ENCODE assay signal across 8 mouse cellular contexts in genomic region chr6:51467649-51468048, GRCm38 (mm10). TPM values are rescaled to one million over a fixed set of nuclear protein-coding genes. Genes with fewer than 3 reads are reported as not detected.
A peak's percentile ranks its signal among the peaks of the same experiment; 100 is the strongest.
DNase-seq lines count a peak whose midpoint lies in the region; TF ChIP-seq lines count a peak whose summit lies in the region.

No protein-coding gene starts in this region.

- H3K4me3 ChIP-seq in heart, adult 2 months, result peak overlapping the region; percentile 71
- H3K4me3 ChIP-seq in ES-Bruce4 (ENCODE audit: low read depth, low read length), result peak overlapping the region; percentile 70; the same call in 1 of the 2 replicates
- peak overlapping the region; percentile 95 for H3K4me3 ChIP-seq in hindbrain, embryonic 10.5 days
- H3K4me3 ChIP-seq in midbrain, embryonic 10.5 days, result peak overlapping the region; percentile 97

- 0% methylated on average over 2 of the region's 2 CpGs for WGBS in heart, adult 2 months
- 2% methylated on average over 2 of the region's 2 CpGs for WGBS in hindbrain, embryonic 10.5 days
- 2% methylated on average over 2 of the region's 2 CpGs for WGBS in midbrain, embryonic 10.5 days

- no peaks in the 10 kb centered on the region for H3K9me3 ChIP-seq in ES-Bruce4 (replicated peaks; ENCODE audit: control insufficient read depth, insufficient read depth, low read length, poor library complexity, severe bottlenecking)
- H3K9me3 ChIP-seq in hindbrain, embryonic 10.5 days, result no peaks in the 10 kb centered on the region
- H3K9me3 ChIP-seq in midbrain, embryonic 10.5 days (replicated peaks), result no peaks in the 10 kb centered on the region

- TF ChIP-seq CTCF in heart, adult 2 months (IDR thresholded peaks at IDR 0.05), result peak; percentile 70
- no peak for TF ChIP-seq CTCF in ES-Bruce4 (IDR thresholded peaks at IDR 0.05; ENCODE audit: low read depth, low read length)

- peaks cover 8% of the 10 kb centered on the region for H3K4me1 ChIP-seq in heart, adult 2 months (ENCODE audit: control insufficient read depth, insufficient read depth, low read length)
- no peaks in the 10 kb centered on the region for H3K4me1 ChIP-seq in ES-Bruce4 (ENCODE audit: control insufficient read depth, insufficient read depth, low read length)
- peaks cover 31% of the 10 kb centered on the region for H3K4me1 ChIP-seq in hindbrain, embryonic 10.5 days (replicated peaks)
- peaks cover 30% of the 10 kb centered on the region for H3K4me1 ChIP-seq in midbrain, embryonic 10.5 days

- no peak for TF ChIP-seq POLR2A in heart, adult 2 months (IDR thresholded peaks at IDR 0.05; ENCODE audit: insufficient read depth, low read depth, low read length)
- no peak for TF ChIP-seq POLR2A in ES-Bruce4 (IDR thresholded peaks at IDR 0.05; ENCODE audit: insufficient read depth, low read length)

- H3K27ac ChIP-seq in heart, adult 2 months, result peak overlapping the region; percentile 99
- no peak overlapping the region for H3K27ac ChIP-seq in ES-Bruce4 (ENCODE audit: insufficient read depth, low read length)
- peak overlapping the region; percentile 100 for H3K27ac ChIP-seq in hindbrain, embryonic 10.5 days
- peak overlapping the region; percentile 100; the same call in 1 of the 2 replicates for H3K27ac ChIP-seq in midbrain, embryonic 10.5 days (replicated peaks)

- no peaks in the 10 kb centered on the region for H3K27me3 ChIP-seq in heart, adult 2 months (ENCODE audit: control insufficient read depth, insufficient read depth, low read length)
- H3K27me3 ChIP-seq in ES-Bruce4 (ENCODE audit: control insufficient read depth, insufficient read depth, low read length, poor library complexity, severe bottlenecking), result no peaks in the 10 kb centered on the region
- H3K27me3 ChIP-seq in hindbrain, embryonic 10.5 days (ENCODE audit: insufficient read depth, poor library complexity, severe bottlenecking), result no peaks in the 10 kb centered on the region
- H3K27me3 ChIP-seq in midbrain, embryonic 10.5 days (ENCODE audit: low read depth, poor library complexity, severe bottlenecking), result no peaks in the 10 kb centered on the region

- TF ChIP-seq EP300 in heart, adult 2 months (IDR thresholded peaks at IDR 0.05; ENCODE audit: insufficient read depth, low read depth, low read length), result no peak
- TF ChIP-seq EP300 in ES-Bruce4 (IDR thresholded peaks at IDR 0.05; ENCODE audit: insufficient read depth, low read depth, low read length), result no peak

- no peak overlapping the region for H3K9ac ChIP-seq in heart, adult 2 months (ENCODE audit: low read depth, low read length)
- H3K9ac ChIP-seq in ES-Bruce4 (ENCODE audit: low read depth, poor library complexity, severe bottlenecking), result peak overlapping the region; percentile 97

- intact Hi-C loops in heart, adult 2 months (cut with DNase I), result loop anchor here (2.0 to 10.0 kb wide), 3 partner anchors 83 to 537 kb away; no protein-coding TSS in a partner anchor
- intact Hi-C loops in heart, postnatal 25 days (cut with DNase I), result no loop called here

- H3K79me2 ChIP-seq in heart, adult 2 months (replicated peaks; ENCODE audit: control insufficient read depth, insufficient read depth, low read length), result peaks cover 4% of the 10 kb centered on the region

- no peak for DNase-seq in heart, adult 2 months
- DNase-seq in heart, postnatal 25 days (ENCODE audit: low spot score), result no peak
- no peak for DNase-seq in hindbrain, embryonic 10.5 days (ENCODE audit: low spot score)
- DNase-seq in midbrain, embryonic 10.5 days (ENCODE audit: low spot score), result peak; percentile 4
- no peak for DNase-seq in urinary bladder, adult 2 months (ENCODE audit: low spot score)
- no peak for DNase-seq in spleen, postnatal 36 days (ENCODE audit: low spot score in 2 of 2)
- DNase-seq in kidney, adult 9 months, result no peak

- H3K36me3 ChIP-seq in heart, adult 2 months (ENCODE audit: control insufficient read depth, insufficient read depth, low read length), result peaks cover 52% of the 10 kb centered on the region
- peaks cover 65% of the 10 kb centered on the region for H3K36me3 ChIP-seq in ES-Bruce4 (ENCODE audit: control insufficient read depth, insufficient read depth, low read length, poor library complexity, severe bottlenecking)
- H3K36me3 ChIP-seq in hindbrain, embryonic 10.5 days, result peaks cover 57% of the 10 kb centered on the region
- peaks cover 64% of the 10 kb centered on the region for H3K36me3 ChIP-seq in midbrain, embryonic 10.5 days

RNA-seq across cellular contexts. Expression of gene Hnrnpa2b1, which starts 2.0 kb away (rescaled TPM):
- total RNA-seq in heart, adult 2 months (2021), result 100 to 1,000 TPM; 384 to 411 TPM
- 91.2 and 166 TPM in 2 replicates for polyA plus RNA-seq in heart, adult 2 months (2012; rRNA removed)
- total RNA-seq in heart, postnatal 25 days (2021), result 100 to 1,000 TPM; 387 to 461 TPM
- 1,450 and 1,538 TPM in 2 replicates for polyA plus RNA-seq in ES-Bruce4 (2011; ENCODE audit: insufficient read depth, insufficient read length, low read depth, missing spikeins)
- 1,586 and 2,252 TPM in 2 replicates for polyA plus RNA-seq in hindbrain, embryonic 10.5 days (2016; fragmentation: Nextera tagmentation; extraction: Ambion mirVana)
- polyA plus RNA-seq in midbrain, embryonic 10.5 days (2016; fragmentation: Nextera tagmentation; extraction: Ambion mirVana), result 2,311 and 2,476 TPM in 2 replicates
- polyA plus RNA-seq in urinary bladder, adult 2 months (2012; rRNA removed), result 639 and 754 TPM in 2 replicates

RNA-seq across cellular contexts. Expression of gene Cbx3, which starts 2.5 kb away (rescaled TPM):
- total RNA-seq in heart, adult 2 months (2021), result 10 to 100 TPM; 58.7 to 63.9 TPM
- polyA plus RNA-seq in heart, adult 2 months (2012; rRNA removed), result 7.6 and 15.7 TPM in 2 replicates
- total RNA-seq in heart, postnatal 25 days (2021), result 10 to 100 TPM; 64.6 to 73.5 TPM
- 341 and 361 TPM in 2 replicates for polyA plus RNA-seq in ES-Bruce4 (2011; ENCODE audit: insufficient read depth, insufficient read length, low read depth, missing spikeins)
- polyA plus RNA-seq in hindbrain, embryonic 10.5 days (2016; fragmentation: Nextera tagmentation; extraction: Ambion mirVana), result 534 and 612 TPM in 2 replicates
- 692 and 722 TPM in 2 replicates for polyA plus RNA-seq in midbrain, embryonic 10.5 days (2016; fragmentation: Nextera tagmentation; extraction: Ambion mirVana)
- polyA plus RNA-seq in urinary bladder, adult 2 months (2012; rRNA removed), result 67.3 and 76.3 TPM in 2 replicates

RNA-seq across cellular contexts. Expression of gene Nfe2l3, which starts 35.2 kb away (rescaled TPM):
- total RNA-seq in heart, adult 2 months (2021), result under 1 TPM; 0.16 to 0.18 TPM
- 0.20 TPM in 2 replicates for polyA plus RNA-seq in heart, adult 2 months (2012; rRNA removed)
- total RNA-seq in heart, postnatal 25 days (2021), result under 1 TPM; 0.31 to 0.53 TPM
- 5.4 and 6.0 TPM in 2 replicates for polyA plus RNA-seq in ES-Bruce4 (2011; ENCODE audit: insufficient read depth, insufficient read length, low read depth, missing spikeins)
- 1.6 and 2.1 TPM in 2 replicates for polyA plus RNA-seq in hindbrain, embryonic 10.5 days (2016; fragmentation: Nextera tagmentation; extraction: Ambion mirVana)
- polyA plus RNA-seq in midbrain, embryonic 10.5 days (2016; fragmentation: Nextera tagmentation; extraction: Ambion mirVana), result 1.3 and 3.3 TPM in 2 replicates
- polyA plus RNA-seq in urinary bladder, adult 2 months (2012; rRNA removed), result 38.2 and 49.5 TPM in 2 replicates

RNA-seq across cellular contexts. Expression of gene Snx10, which starts 56.1 kb away (rescaled TPM):
- 10 to 100 TPM; 10.8 to 11.4 TPM for total RNA-seq in heart, adult 2 months (2021)
- polyA plus RNA-seq in heart, adult 2 months (2012; rRNA removed), result 3.9 and 6.5 TPM in 2 replicates
- 10 to 100 TPM; 10.2 to 11.3 TPM for total RNA-seq in heart, postnatal 25 days (2021)
- 79.2 and 87.2 TPM in 2 replicates for polyA plus RNA-seq in ES-Bruce4 (2011; ENCODE audit: insufficient read depth, insufficient read length, low read depth, missing spikeins)
- 35.8 and 41.9 TPM in 2 replicates for polyA plus RNA-seq in hindbrain, embryonic 10.5 days (2016; fragmentation: Nextera tagmentation; extraction: Ambion mirVana)
- 37.0 and 40.9 TPM in 2 replicates for polyA plus RNA-seq in midbrain, embryonic 10.5 days (2016; fragmentation: Nextera tagmentation; extraction: Ambion mirVana)
- polyA plus RNA-seq in urinary bladder, adult 2 months (2012; rRNA removed), result 12.3 and 14.5 TPM in 2 replicates
